Mouse (Mus musculus): Measurements from ENCODE around the gene Hexim2.

Gene Hexim2

DNA sequence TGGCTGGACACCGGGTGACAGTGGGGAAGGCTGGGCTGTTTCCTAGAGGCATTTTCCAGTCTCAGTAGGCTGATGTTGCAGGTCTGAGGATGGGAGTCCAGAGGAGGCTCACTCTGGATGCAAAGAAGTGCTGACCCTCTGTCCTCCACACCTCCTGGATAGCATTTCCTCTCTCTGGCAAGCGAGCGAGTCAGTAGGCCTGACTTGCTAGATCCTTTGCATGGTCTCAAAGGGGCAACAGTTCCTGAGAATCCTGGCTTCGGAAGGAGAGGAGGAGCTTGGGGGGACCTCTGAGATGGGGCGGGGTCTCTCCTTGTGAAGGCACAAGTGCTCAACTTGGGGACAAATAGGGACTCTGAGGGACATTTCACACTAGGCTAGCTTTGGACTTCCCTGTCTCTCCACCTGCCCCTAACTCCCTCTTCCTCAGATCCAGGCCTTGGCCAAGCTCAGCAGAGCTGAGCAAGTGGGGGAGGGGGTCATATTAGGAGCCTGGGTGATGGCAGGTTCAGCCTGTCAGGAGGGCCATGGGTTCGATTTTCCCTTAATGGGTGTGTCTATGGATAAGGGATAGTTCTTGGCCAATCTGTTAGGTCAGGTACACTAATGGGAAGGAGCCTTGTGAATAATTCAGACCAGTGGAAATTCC lies 40.3 kb downstream of the Hexim2 start:
- DNase-seq (ENCODE audit: inconsistent age in 2 of 2, low spot score in 1 of 2), result peak; percentile 15 to 58

DNA sequence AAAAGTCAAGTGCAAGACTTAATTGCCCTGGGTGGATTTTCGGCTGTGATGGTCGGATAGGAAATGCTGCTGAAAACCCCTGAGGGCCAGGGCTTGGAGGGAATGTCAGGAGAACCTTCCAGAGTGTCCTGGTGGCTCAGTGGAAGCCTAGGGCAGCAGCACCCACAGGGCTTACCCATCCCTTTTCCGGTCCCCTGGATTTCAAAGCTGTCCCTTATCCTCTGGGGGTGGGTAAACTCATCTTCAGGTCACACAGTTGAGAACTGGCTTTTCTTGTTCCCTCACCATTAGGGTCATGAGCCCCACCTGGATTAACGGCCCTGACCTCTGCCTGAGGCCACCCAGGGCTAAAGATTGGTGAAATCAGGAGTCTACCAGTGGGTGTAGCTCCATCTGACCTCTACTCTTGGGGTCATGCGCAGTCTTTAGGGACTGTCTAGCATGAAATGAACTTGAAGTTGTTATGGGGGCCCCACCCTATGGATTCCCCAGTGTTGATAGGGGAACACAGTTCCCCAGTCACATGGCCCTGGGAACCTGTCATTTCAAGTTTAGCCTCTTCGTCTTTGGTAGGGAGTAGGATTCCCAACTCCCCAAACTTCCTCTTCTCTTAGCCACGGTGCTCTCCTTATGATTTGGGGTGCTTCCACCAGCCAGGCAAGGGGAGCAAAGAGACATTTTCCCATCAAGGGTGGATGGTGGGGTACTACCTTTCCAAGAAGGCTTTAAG lies 41.0 kb downstream of the Hexim2 start:
- peak in 1 of 2 experiments; percentile 23 for DNase-seq (ENCODE audit: inconsistent age in 2 of 2, low spot score in 1 of 2)

DNA sequence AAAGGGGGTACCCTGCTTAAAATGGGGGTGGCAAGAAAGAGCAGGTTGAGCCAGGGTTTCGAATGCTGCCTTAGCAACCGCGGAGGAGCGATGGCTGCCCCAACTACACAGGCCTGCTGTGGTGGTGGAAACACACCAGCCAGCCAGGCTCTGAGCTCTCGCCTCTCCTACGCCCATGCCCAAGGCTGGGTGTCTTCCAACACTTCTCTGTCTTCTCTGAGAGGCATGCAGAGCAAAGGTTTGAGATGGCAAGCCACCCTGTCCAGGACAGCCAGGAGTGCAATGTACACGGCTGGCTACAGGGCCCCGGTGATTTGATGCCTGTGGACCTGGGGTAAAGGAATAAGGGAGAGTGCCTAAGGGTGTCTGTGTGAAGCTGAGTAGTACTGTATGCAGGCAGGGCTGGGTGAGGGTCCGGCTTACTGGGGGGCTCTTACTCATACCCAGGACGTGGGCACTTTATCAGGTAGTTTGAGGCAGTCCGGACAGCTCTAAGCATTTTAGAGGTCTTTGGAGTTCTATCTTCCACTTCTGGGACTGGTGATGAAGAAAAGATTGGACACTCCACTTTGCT lies 41.6 kb downstream of the Hexim2 start:
- peak in 1 of 2 experiments; percentile 24 for DNase-seq (ENCODE audit: inconsistent age in 2 of 2, low spot score in 1 of 2)

DNA sequence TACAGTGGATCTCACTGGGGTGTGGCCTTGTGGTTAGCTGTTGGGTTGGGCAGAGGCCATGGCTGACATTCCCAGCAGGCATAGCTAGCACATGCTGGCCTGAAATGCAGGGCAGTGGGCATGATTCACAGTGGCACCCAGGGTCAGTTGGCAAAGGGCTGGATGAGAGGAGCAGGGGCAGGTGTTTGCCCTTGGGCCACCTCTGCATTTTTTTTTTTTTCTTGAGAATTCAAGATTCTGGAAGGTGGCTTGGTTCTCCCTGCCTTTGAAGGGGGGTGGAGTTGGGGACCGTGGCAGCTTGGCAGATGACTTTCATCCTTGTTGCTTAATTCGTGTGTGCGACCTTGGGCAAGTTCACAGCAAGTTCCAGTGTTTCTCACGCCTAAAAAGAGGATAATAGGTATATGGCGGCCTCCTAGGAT lies 42.2 kb downstream of the Hexim2 start:
- peak; percentile 83 to 95 for DNase-seq (ENCODE audit: inconsistent age in 2 of 2, low spot score in 1 of 2)

DNA sequence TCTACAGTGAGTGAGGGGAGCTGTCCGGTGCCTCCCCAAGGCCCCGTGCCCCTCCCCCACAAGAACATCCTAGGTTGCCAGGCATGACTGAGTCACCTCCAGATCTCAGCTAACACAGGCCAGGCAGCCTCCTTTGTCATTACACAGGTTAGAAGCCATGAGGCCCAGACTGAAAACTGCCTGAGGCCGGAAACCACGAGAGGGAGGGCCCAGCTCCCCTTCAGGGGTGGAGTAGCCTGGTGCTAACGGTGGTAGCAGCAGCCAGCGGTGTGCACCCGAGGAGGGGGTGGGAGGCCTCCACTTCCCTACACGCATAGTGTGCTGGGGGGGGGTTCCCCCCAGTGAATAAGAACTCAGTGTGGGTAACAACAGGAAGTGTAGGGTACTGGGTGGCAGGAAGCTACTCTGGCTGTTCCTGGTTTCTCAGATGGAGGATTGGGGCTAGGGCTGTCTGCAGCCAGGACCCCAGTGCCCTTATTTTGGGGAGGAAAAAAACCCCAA lies 42.7 kb downstream of the Hexim2 start:
- no peak for DNase-seq (ENCODE audit: inconsistent age in 2 of 2, low spot score in 1 of 2)

DNA sequence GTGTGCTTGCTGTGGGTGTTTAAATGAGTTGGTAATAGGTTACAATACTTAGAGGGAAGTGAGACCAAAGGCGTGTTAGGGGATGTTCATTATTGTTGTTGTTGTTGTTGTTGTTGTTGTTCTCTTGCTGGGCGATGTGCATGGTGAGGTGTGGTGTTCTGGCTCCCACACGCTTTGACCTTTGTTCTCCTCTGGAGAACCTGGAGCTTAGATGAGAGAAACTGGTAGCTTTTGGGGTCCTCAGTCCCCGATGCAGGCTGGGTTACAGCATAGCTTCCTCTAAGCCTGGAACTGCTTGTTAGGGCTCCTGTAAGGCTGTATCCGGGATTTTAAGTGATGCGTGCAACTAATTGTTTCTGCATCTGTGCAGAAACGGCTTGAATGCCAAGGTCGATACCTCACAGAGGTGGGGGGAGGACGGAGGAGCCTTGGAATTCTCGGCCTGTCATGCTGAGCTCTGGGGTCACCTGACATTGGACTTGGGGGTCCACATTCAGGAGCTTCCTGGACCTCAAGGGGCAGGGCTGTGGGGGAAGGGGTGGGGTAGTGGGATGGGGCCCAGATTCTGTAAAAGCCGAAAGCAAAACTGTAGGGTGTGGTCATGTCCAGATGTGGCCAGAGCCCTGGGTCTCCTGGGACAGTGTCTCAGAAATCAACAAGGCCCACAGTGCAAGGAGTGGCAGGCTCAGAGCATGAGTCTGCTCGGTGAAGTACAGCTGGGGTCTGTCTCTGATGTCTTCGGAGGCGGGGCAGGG lies 43.6 kb downstream of the Hexim2 start:
- DNase-seq (ENCODE audit: inconsistent age in 2 of 2, low spot score in 1 of 2), result peak; percentile 66 to 84

DNA sequence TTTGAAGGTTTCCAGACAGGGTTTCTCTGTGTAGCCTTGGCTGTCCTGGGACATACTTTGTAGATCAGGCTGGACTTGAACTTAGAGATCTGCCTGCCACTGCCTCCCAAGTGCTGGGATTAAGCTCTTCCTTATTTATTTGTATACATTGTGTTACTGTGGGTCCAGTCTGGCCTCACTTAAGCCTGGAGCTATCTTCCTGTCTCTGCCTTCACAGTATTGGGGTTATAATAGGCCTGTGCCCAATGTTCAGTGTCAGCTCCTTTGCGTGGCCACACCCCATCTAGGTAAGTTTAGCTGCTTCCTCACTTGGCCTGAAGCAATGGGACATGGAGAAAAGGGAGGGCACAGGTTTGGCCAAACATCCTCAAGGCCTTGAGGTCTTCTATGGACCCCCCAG lies 44.3 kb downstream of the Hexim2 start:
- peak in 1 of 2 experiments; percentile 8 for DNase-seq (ENCODE audit: inconsistent age in 2 of 2, low spot score in 1 of 2)

DNA sequence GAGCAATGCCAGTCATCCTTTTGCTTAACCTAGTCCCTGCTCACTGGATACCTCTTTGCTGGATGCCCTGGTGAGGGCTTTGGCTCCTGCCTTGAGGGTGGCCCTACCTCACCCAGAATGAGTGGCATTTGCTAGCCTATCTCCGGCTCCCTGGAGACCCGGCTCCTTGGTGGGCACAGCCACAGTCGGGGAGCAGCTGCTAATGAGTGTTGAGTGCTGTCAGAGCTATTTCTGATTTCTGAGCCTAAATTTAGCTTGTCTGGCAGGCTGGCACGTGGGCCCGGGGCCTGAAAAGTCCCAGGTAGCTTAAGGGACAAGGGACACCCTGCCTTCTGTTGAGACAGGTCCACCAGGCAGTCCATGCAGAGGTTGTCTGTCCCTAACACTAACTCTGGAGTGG lies 45.0 kb downstream of the Hexim2 start:
- peak in 1 of 2 experiments; percentile 10 for DNase-seq (ENCODE audit: inconsistent age in 2 of 2, low spot score in 1 of 2)

DNA sequence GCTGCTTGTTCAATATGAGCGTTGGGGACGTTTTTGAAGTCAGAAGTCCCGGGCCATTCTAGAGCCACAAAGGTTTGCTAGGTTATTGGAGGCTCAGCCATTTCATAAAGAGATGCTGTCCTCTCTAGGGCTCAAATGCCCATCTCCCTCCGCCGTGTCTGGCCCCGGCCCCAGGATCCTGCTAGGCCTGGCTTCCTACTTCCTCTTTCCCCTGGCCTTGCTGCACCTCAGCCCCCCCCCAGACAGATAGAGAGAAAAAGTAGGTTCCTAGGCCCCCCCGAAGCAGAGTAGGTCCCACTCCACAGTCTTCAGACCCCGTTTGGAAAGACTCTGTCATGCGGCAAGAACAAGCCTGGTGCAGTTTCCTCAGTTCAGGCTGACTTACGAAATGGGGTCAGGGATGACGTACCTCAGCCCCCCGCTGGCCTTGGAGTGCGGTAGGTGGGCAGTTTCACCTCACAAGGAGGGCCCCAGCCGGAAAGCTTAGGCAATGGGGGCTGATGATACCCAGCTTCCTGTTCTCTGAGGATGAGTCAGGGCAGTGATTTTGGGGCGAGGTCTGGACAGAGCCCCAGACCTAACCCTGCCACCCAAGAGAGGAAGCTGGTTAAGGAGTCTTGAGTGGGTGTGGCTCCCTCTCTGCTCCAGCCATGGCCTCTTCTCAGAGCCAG lies 45.7 kb downstream of the Hexim2 start:
- peak; percentile 18 to 58 for DNase-seq (ENCODE audit: inconsistent age in 2 of 2, low spot score in 1 of 2)

DNA sequence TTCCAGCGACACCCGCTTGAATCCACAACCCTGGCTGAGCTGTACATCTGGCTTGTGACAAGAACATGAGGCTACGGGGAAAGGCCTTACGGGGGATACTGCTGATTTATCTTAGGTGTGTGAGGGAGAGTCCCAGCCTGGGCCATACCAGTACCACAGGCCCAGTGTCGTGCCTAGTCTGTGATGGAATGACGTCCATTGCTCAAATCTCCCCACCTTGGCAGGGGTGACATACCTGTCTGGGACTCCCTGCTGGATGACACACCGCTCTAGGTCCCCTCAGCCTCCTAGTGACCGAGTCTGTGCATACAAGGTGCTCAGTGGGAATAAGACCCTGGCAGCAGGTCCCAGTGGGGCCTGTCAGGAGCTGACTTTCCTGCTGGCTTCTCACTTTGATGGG lies 46.5 kb downstream of the Hexim2 start:
- no peak for DNase-seq (ENCODE audit: inconsistent age in 2 of 2, low spot score in 1 of 2)

DNA sequence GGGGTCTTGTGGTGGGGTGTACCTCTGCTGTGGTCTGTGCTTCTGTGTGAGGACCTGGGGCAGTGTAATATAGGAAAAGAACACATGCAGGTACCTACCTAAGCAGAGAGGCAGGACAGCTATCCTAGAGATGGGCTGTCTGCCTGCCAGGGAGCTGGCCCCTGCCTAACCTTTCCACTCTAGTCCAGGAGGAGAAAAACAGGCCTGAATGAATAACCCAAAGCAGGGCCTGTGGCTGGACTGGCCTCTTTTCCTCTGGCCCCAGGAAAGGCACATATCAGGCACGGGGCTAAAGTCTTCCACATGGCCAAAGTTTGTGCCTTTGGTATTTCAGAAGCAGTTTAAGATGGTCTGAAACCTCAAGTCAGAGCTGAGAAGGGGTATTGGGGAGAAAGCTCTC lies 48.2 kb downstream of the Hexim2 start:
- no peak for DNase-seq (ENCODE audit: inconsistent age in 2 of 2, low spot score in 1 of 2)

DNA sequence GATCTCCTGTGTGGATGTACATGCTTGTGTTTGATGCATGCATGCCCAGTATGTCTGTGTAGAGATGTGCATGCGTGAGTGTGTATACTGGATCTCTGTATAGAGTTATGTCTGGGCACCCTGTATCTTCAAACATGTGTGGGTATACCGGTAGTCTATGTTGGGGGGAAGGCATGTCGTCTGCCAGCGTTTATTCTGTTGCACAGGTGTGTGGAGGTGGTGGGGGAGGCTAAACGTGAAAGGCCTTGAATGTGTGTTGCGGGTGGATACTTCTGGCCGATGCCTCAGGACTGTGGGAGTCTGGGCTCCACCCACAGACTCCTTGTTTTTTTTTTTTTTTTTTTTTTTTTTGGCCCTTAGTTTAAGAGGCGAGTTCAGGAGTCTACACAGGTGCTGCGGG lies 49.1 kb downstream of the Hexim2 start:
- DNase-seq (ENCODE audit: inconsistent age in 2 of 2, low spot score in 1 of 2), result no peak

DNA sequence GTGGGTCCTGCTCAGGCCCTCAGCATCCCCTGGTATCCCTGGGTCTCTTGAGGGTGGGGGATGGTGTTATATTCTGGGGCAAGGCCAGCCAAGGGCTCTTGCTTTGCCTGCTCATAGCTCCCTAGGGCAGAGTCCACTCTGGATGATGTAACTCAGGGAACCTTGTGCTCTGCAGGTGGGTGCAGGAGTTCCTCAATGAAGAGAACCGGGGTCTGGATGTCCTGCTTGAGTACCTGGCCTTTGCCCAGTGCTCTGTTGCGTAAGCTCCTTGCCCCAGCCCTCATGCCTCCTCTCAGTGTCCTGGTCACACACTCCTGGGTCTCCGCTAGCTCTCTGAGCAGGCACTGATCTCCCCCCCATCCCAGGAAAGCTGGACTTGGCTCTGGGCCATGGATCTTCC lies 49.7 kb downstream of the Hexim2 start:
- DNase-seq (ENCODE audit: inconsistent age in 2 of 2, low spot score in 1 of 2), result peak in 1 of 2 experiments; percentile 4

DNA sequence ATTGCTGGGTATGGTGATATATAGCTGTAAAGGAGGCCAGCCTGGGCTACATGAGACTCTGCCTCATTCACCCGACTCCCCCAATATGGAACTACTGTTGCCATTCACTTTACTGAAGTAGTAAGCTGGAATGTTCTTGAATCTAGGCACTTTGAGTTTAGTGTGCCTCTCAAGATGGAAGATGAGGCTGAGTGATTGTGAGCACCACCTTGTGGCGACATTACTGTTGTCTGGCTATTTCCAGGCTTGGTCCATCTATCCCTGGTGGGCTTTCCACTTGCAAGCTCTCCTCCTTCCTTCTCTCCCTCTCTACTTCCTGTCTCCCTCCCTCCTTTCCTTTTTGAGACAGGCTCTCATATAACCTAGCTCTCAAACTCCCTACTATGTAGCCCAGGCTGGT lies 52.7 kb downstream of the Hexim2 start:
- DNase-seq (ENCODE audit: inconsistent age in 2 of 2, low spot score in 1 of 2), result peak; percentile 38 to 80
